Mouse (Mus musculus) ES-E14 (cell line): ENCODE data around the gene Slc41a2.

ENCODE experiments used
- CHD2 ChIP-seq: IDR thresholded peaks from 2 replicates; pipeline ENCODE4 v1.6.1; 2014; ENCODE audit warnings: mild to moderate bottlenecking, low read depth, low read length, inconsistent platforms
- HCFC1 ChIP-seq: IDR thresholded peaks from 2 replicates; pipeline ENCODE4 v1.6.1; 2012; ENCODE audit warnings: low read length, inconsistent platforms, borderline replicate concordance; ENCODE audit not compliant: insufficient read depth
- ZNF384 ChIP-seq: IDR thresholded peaks from 2 replicates; pipeline ENCODE4 v1.6.1; 2012; ENCODE audit warnings: low read depth, low read length, inconsistent platforms

- TF ChIP-seq HCFC1 (no peak), CHD2 (no peak), ZNF384 (no peak)
Measured at GRCm38 (mm10) chr10:83220847-83221246, 116.8 kb downstream of the Slc41a2 start.
